8 mouse cellular contexts compared by ENCODE assay signal in genomic region chr11:74828965-74829550, GRCm38 (mm10). TPM values are rescaled to one million over a fixed set of nuclear protein-coding genes. Genes with fewer than 3 reads are reported as not detected.
A peak's percentile ranks its signal among the peaks of the same experiment; 100 is the strongest.
DNase-seq lines count a peak whose midpoint lies in the region; ATAC-seq and TF ChIP-seq lines count a peak whose summit lies in the region.

No protein-coding gene starts in this region.

- DNase-seq in kidney, adult 2 months: no peak
- no peak for DNase-seq in kidney, adult 18-20 months
- no peak for DNase-seq in ES-E14 (ENCODE audit: low read depth, low spot score)
- DNase-seq in forebrain, postnatal 0 days: no peak
- no peak for DNase-seq in midbrain, embryonic 10.5 days (ENCODE audit: low spot score)
- DNase-seq in adrenal gland, adult 18-20 months (ENCODE audit: low spot score in 2 of 2): no peak
- DNase-seq in layer of hippocampus, adult 18-20 months (ENCODE audit: low spot score in 2 of 2): no peak

- no peak for TF ChIP-seq POLR2A in kidney, adult 2 months (IDR thresholded peaks at IDR 0.05; ENCODE audit: low read depth, low read length)

- peak overlapping the region; percentile 94 for H3K27ac ChIP-seq in kidney, adult 2 months (ENCODE audit: insufficient read depth, low read depth, low read length)
- H3K27ac ChIP-seq in ES-E14 (ENCODE audit: insufficient read depth, low read depth, low read length, poor library complexity, severe bottlenecking): no peak overlapping the region
- no peak overlapping the region for H3K27ac ChIP-seq in forebrain, postnatal 0 days (ENCODE audit: low read depth, low read length)
- H3K27ac ChIP-seq in midbrain, embryonic 10.5 days (replicated peaks): peak overlapping the region; percentile 93; the same call in 1 of the 2 replicates

- 32% methylated on average over 11 of the region's 11 CpGs for WGBS in kidney, adult 2 months
- 15% methylated on average over 11 of the region's 11 CpGs for WGBS in forebrain, postnatal 0 days
- WGBS in midbrain, embryonic 10.5 days: 13% methylated on average over 11 of the region's 11 CpGs

- no peaks in the 10 kb centered on the region for H3K9me3 ChIP-seq in ES-E14 (ENCODE audit: control insufficient read depth, insufficient read depth, low read depth, low read length)
- no peaks in the 10 kb centered on the region for H3K9me3 ChIP-seq in forebrain, postnatal 0 days (ENCODE audit: low read length)
- no peaks in the 10 kb centered on the region for H3K9me3 ChIP-seq in midbrain, embryonic 10.5 days (replicated peaks)

- ATAC-seq in forebrain, postnatal 0 days: no peak
- ATAC-seq in megakaryocyte-erythroid progenitor cell, adult 5-6 weeks (replicated peaks; ENCODE audit: low FRiP score, low TSS enrichment, poor library complexity, severe bottlenecking): no peak

- in situ Hi-C loops in ES-E14 (cut with MboI; ENCODE audit: low sequenced_read_pairs in 2 of 2, unreplicated experiment in 2 of 2): no loop called here

- peak overlapping the region; percentile 69; the same call in 1 of the 2 replicates for H3K9ac ChIP-seq in ES-E14 (ENCODE audit: insufficient read depth, low read depth, low read length, poor library complexity, severe bottlenecking)
- no peak overlapping the region for H3K9ac ChIP-seq in forebrain, postnatal 0 days

- no peaks in the 10 kb centered on the region for H3K36me3 ChIP-seq in kidney, adult 2 months (ENCODE audit: control insufficient read depth, insufficient read depth, low read length)
- 0 out of 2 replicates have a peak, but pooled peaks cover 2% of the 10 kb centered on the region for H3K36me3 ChIP-seq in ES-E14 (ENCODE audit: control insufficient read depth, insufficient read depth, low read length, poor library complexity, severe bottlenecking)
- H3K36me3 ChIP-seq in forebrain, postnatal 0 days (ENCODE audit: insufficient read depth): no peaks in the 10 kb centered on the region
- H3K36me3 ChIP-seq in midbrain, embryonic 10.5 days: no peaks in the 10 kb centered on the region

- H3K27me3 ChIP-seq in kidney, adult 2 months (replicated peaks; ENCODE audit: control insufficient read depth, insufficient read depth, low read length): no peaks in the 10 kb centered on the region
- no peaks in the 10 kb centered on the region for H3K27me3 ChIP-seq in forebrain, postnatal 0 days (ENCODE audit: insufficient read depth, low read length)
- 0 out of 2 replicates have a peak, but pooled peaks cover 5% of the 10 kb centered on the region for H3K27me3 ChIP-seq in midbrain, embryonic 10.5 days (ENCODE audit: low read depth, poor library complexity, severe bottlenecking)

- peaks cover 44% of the 10 kb centered on the region for H3K4me1 ChIP-seq in kidney, adult 2 months (ENCODE audit: control insufficient read depth, insufficient read depth, low read length)
- peaks cover 2 to 23% of the 10 kb centered on the region in 2 experiments; a peak in 3 of 4 replicates for H3K4me1 ChIP-seq in ES-E14 (ENCODE audit: control insufficient read depth in 2 of 2, insufficient read depth in 2 of 2, low read length in 2 of 2, poor library complexity in 1 of 2)
- peaks cover 11% of the 10 kb centered on the region; the same call in 1 of the 2 replicates for H3K4me1 ChIP-seq in forebrain, postnatal 0 days (ENCODE audit: insufficient read depth)
- peaks cover 38% of the 10 kb centered on the region for H3K4me1 ChIP-seq in midbrain, embryonic 10.5 days

- H3K4me2 ChIP-seq in forebrain, postnatal 0 days (ENCODE audit: low read depth): peak overlapping the region; percentile 78

- no peak overlapping the region for H3K4me3 ChIP-seq in kidney, adult 2 months (ENCODE audit: insufficient read depth, low read depth, low read length)
- H3K4me3 ChIP-seq in ES-E14 (ENCODE audit: insufficient read depth in 1 of 2, low read depth in 1 of 2, low read length in 2 of 2, poor library complexity in 1 of 2, severe bottlenecking in 1 of 2): peak overlapping the region; percentile 68 to 98
- H3K4me3 ChIP-seq in forebrain, postnatal 0 days (ENCODE audit: low read depth, low read length): peak overlapping the region; percentile 99
- peak overlapping the region; percentile 93 for H3K4me3 ChIP-seq in midbrain, embryonic 10.5 days

- no peak for TF ChIP-seq CTCF in kidney, adult 2 months (conservative IDR thresholded peaks at IDR 0.05; ENCODE audit: insufficient read depth, insufficient read length, low read depth, low read length)
- no peak for TF ChIP-seq CTCF in forebrain, postnatal 0 days (IDR thresholded peaks at IDR 0.05; ENCODE audit: low read depth)

TF ChIP-seq in ES-E14, 5 proteins besides CTCF, POLR2A, EP300 and RAD21:
- TF ChIP-seq ZNF384 (IDR thresholded peaks at IDR 0.05; ENCODE audit: low read depth, low read length): no peak
- TF ChIP-seq CHD2 (IDR thresholded peaks at IDR 0.05; ENCODE audit: low read depth, low read length): no peak
- TF ChIP-seq HCFC1 (IDR thresholded peaks at IDR 0.05; ENCODE audit: borderline replicate concordance, insufficient read depth, low read length): no peak
- TF ChIP-seq ZC3H11A (IDR thresholded peaks at IDR 0.05; ENCODE audit: borderline replicate concordance, low read depth, low read length): no peak
- no peak for TF ChIP-seq MAFK (IDR thresholded peaks at IDR 0.05; ENCODE audit: insufficient read depth, low read depth, low read length)
TF ChIP-seq in ES-E14: peak in this region for 0.

RNA-seq across cellular contexts. Expression of gene Mnt, which starts 1.7 kb away (rescaled TPM):
- 12.8 and 13.9 TPM in 2 replicates for polyA plus RNA-seq in kidney, adult 2 months (2012; rRNA removed)
- 10.2 and 10.3 TPM in 2 replicates for total RNA-seq in ES-E14 (2012; rRNA removed)
- total RNA-seq in forebrain, postnatal 0 days (2014; rRNA removed): 14.2 and 15.9 TPM in 2 replicates
- 6.8 and 8.1 TPM in 2 replicates for polyA plus RNA-seq in forebrain, postnatal 0 days (2015; fragmentation: Nextera tagmentation; extraction: Ambion mirVana)
- 4.2 and 5.5 TPM in 2 replicates for polyA plus RNA-seq in midbrain, embryonic 10.5 days (2016; fragmentation: Nextera tagmentation; extraction: Ambion mirVana)
- 10 to 100 TPM; 18.3 to 28.9 TPM for total RNA-seq in adrenal gland, adult 18-20 months (2021)
- total RNA-seq in megakaryocyte-erythroid progenitor cell, adult 5-6 weeks (2014; fragmentation: Nextera tagmentation): 9.1 and 17.1 TPM in 2 replicates
- total RNA-seq in megakaryocyte-erythroid progenitor cell, adult 5-6 weeks (2017): 2.6 and 3.6 TPM in 2 replicates
- 10 to 100 TPM; 33.5 to 36.5 TPM for total RNA-seq in layer of hippocampus, adult 18-20 months (2021)

RNA-seq across cellular contexts. Expression of gene Mettl16, which starts 58.4 kb away (rescaled TPM):
- 3.2 and 3.8 TPM in 2 replicates for polyA plus RNA-seq in kidney, adult 2 months (2012; rRNA removed)
- total RNA-seq in ES-E14 (2012; rRNA removed): 52.5 and 72.7 TPM in 2 replicates
- 18.7 and 19.9 TPM in 2 replicates for total RNA-seq in forebrain, postnatal 0 days (2014; rRNA removed)
- polyA plus RNA-seq in forebrain, postnatal 0 days (2015; fragmentation: Nextera tagmentation; extraction: Ambion mirVana): 17.5 and 22.0 TPM in 2 replicates
- 63.3 and 71.6 TPM in 2 replicates for polyA plus RNA-seq in midbrain, embryonic 10.5 days (2016; fragmentation: Nextera tagmentation; extraction: Ambion mirVana)
- 10 to 100 TPM; 30.8 to 42.7 TPM for total RNA-seq in adrenal gland, adult 18-20 months (2021)
- 18.0 and 36.3 TPM in 2 replicates for total RNA-seq in megakaryocyte-erythroid progenitor cell, adult 5-6 weeks (2014; fragmentation: Nextera tagmentation)
- 43.1 and 44.7 TPM in 2 replicates for total RNA-seq in megakaryocyte-erythroid progenitor cell, adult 5-6 weeks (2017)
- total RNA-seq in layer of hippocampus, adult 18-20 months (2021): 10 to 100 TPM; 31.4 to 32.5 TPM

Comparison
In these comparisons a context has a peak if more than half of its experiments do, and no peak if none do; other contexts are left out.
1. H3K27ac ChIP-seq: peak in kidney, adult 2 months (single experiment) and midbrain, embryonic 10.5 days (single experiment); none in ES-E14 (single experiment) and forebrain, postnatal 0 days (single experiment).